9 mouse cellular contexts compared by ENCODE assay signal in the genomic region with DNA sequence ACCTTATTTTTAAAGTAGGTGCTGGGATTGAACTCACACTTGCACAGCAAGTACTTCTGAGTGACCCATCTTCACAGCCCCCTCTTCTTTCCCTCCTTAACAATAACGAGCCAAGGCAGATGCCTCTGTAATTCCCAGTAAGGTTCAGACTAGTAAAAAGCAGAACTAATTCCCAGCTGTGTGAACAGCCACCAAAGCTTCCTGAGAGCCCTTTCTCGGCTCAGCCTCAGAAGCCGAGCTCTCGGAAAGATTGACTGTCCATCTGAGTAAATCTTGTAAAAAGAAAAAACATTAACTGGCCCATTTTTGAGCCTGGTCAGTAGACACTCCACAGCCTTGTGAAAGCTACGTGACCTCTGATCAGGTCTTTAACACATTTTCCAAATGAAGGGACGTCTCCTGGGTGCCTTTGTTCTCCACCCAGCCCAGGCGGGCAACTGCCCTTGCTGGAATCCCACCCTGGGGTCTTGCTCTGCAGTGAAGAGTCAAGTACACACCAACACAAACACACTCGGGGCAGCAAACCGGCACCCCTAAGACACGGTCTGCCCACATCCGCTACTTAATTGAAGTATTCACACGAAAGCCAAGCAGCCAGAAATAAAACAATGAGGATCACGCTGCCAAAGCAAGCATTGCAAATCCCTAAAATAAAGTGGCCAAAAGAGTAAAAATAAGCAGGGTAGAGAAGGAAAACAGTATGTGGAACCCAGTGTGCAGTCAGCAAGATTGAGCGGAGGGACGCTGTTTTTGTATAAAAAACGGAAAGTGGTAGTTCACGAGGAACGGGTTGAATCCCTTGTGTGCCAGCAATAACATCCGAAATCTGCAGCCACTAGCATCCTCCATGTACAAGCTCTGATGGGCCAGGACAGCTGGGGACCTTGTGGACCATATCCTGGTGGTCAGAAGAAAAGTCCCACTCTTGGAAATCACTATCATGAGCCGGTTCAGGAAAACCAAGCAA.
DNase-seq lines count a peak whose midpoint lies in the region; ATAC-seq and TF ChIP-seq lines count a peak whose summit lies in the region.
"Had no signal": no experiment of that assay in that cellular context is flagged by ENCODE, and none has a peak within 500 bp of the region (broad histone marks: within the 10 kb centered on the region; RNA-seq: fewer than 3 reads in every experiment).

No protein-coding gene starts in this region.

- no peaks in the 10 kb centered on the region for H3K27me3 ChIP-seq in forebrain, embryonic 15.5 days
- H3K27me3 ChIP-seq in neural tube, embryonic 13.5 days, result no peaks in the 10 kb centered on the region
- H3K27me3 ChIP-seq: Patski had no signal

- no peak for ATAC-seq in forebrain, embryonic 15.5 days (replicated peaks)
- ATAC-seq in neural tube, embryonic 13.5 days (ENCODE audit: low read depth), result no peak
- ATAC-seq: Patski had no signal

- WGBS in forebrain, embryonic 15.5 days, result 32% methylated on average over 20 of the region's 20 CpGs
- 26% methylated on average over 20 of the region's 20 CpGs for WGBS in neural tube, embryonic 13.5 days

- no peaks in the 10 kb centered on the region for H3K9me3 ChIP-seq in forebrain, embryonic 15.5 days
- H3K9me3 ChIP-seq in neural tube, embryonic 13.5 days, result no peaks in the 10 kb centered on the region

- peak overlapping the region; percentile 28 for H3K4me3 ChIP-seq in left cerebral cortex, adult 2 months
- no peak overlapping the region for H3K4me3 ChIP-seq in forebrain, embryonic 15.5 days
- H3K4me3 ChIP-seq in neural tube, embryonic 13.5 days, result 0 out of 2 replicates have a peak overlapping the region, but pooled peaks have one; percentile 4

- intact Hi-C loops in left cerebral cortex, adult 2 months (cut with DNase I), result no loop called here
- intact Hi-C loops in left cerebral cortex, postnatal 14 days (cut with DNase I), result no loop called here

- peak overlapping the region; percentile 18 for H3K4me2 ChIP-seq in forebrain, embryonic 15.5 days (replicated peaks)
- peak overlapping the region; percentile 40 for H3K4me2 ChIP-seq in neural tube, embryonic 13.5 days

- peaks cover 17% of the 10 kb centered on the region for H3K4me1 ChIP-seq in forebrain, embryonic 15.5 days
- H3K4me1 ChIP-seq in neural tube, embryonic 13.5 days (replicated peaks), result peaks cover 48% of the 10 kb centered on the region

- no peak overlapping the region for H3K9ac ChIP-seq in forebrain, embryonic 15.5 days (replicated peaks)
- H3K9ac ChIP-seq in neural tube, embryonic 13.5 days, result peak overlapping the region; percentile 27; the same call in 1 of the 2 replicates

- no peak for DNase-seq in left cerebral cortex, adult 2 months (ENCODE audit: extremely low spot score in 1 of 2, low spot score in 2 of 2)
- DNase-seq in left cerebral cortex, adult 8-10 months (ENCODE audit: low spot score in 2 of 2), result no peak
- DNase-seq in kidney, postnatal 10 days, result peak; percentile 41
- DNase-seq in left cerebral cortex, postnatal 14 days (ENCODE audit: low spot score in 2 of 2), result no peak
- no peak for DNase-seq in right cerebral cortex, postnatal 10 days (ENCODE audit: low spot score in 2 of 2)
- DNase-seq in frontal cortex, postnatal 10 days (ENCODE audit: low spot score in 2 of 2), result no peak

- H3K27ac ChIP-seq in left cerebral cortex, adult 2 months, result peak overlapping the region; percentile 32; the same call in 1 of the 2 replicates
- H3K27ac ChIP-seq in forebrain, embryonic 15.5 days (replicated peaks), result no peak overlapping the region
- peak overlapping the region; percentile 35 for H3K27ac ChIP-seq in neural tube, embryonic 13.5 days (replicated peaks)

- no peak for TF ChIP-seq CTCF in left cerebral cortex, adult 2 months (IDR thresholded peaks at IDR 0.05)

- H3K36me3 ChIP-seq in forebrain, embryonic 15.5 days, result no peaks in the 10 kb centered on the region
- no peaks in the 10 kb centered on the region for H3K36me3 ChIP-seq in neural tube, embryonic 13.5 days
